Mouse (Mus musculus) stomach, embryonic 15.5 days (tissue): ENCODE data around the gene Tbc1d22a. TPM values are rescaled to one million over a fixed set of nuclear protein-coding genes. Genes with fewer than 3 reads are reported as not detected.

Experiments used
- ATAC-seq: fragments of 200-750 bp; cut with Nextera tagmentation; 2 replicates; pipeline ENCODE4 v1.8.0; 2017; ENCODE audit warnings: low read depth, moderate number of reproducible peaks, moderate TSS enrichment; ENCODE audit not compliant: insufficient read depth, low FRiP score
- H3K27ac ChIP-seq: fragments of 300-500 bp; sonication (generic); 2 replicates; pipeline ENCODE4 v1.5.1; 2015; ENCODE audit warnings: mild to moderate bottlenecking, inconsistent platforms
- H3K27me3 ChIP-seq: fragments of 300-500 bp; sonication (generic); replicated peaks from 2 replicates; pipeline ENCODE4 v1.6.1; 2015; ENCODE audit warnings: inconsistent platforms
- H3K36me3 ChIP-seq: fragments of 300-500 bp; sonication (generic); 2 replicates; pipeline ENCODE4 v1.6.1; 2015; ENCODE audit warnings: inconsistent platforms
- H3K4me1 ChIP-seq: fragments of 300-500 bp; sonication (generic); 2 replicates; pipeline ENCODE4 v1.6.1; 2015; ENCODE audit warnings: inconsistent platforms
- H3K4me2 ChIP-seq: fragments of 300-500 bp; sonication (generic); 2 replicates; pipeline ENCODE4 v1.6.1; 2015; ENCODE audit warnings: mild to moderate bottlenecking, inconsistent platforms
- H3K4me3 ChIP-seq: fragments of 300-500 bp; sonication (generic); replicated peaks from 2 replicates; pipeline ENCODE4 v1.5.1; 2015; ENCODE audit warnings: inconsistent platforms
- H3K9ac ChIP-seq: fragments of 300-500 bp; sonication (generic); 2 replicates; pipeline ENCODE4 v1.6.1; 2015; ENCODE audit warnings: inconsistent platforms
- H3K9me3 ChIP-seq: fragments of 300-500 bp; sonication (generic); 2 replicates; pipeline ENCODE4 v1.6.1; 2016; ENCODE audit warnings: inconsistent platforms
- WGBS: fragments of 180-500 bp; shearing (Covaris S2); methylation state at CpG from one replicate; pipeline ENCODE4 v1.1.7; 2015; 5-methylcytosine and 5-hydroxymethylcytosine counted together
- polyA plus RNA-seq: library from polyadenylated mRNA; unstranded; fragments of >200 nt; fragmentation: Nextera tagmentation; extraction: Ambion mirVana; gene quantifications from 2 replicates; pipeline ENCODE4 v1.2.1, GENCODE M21; 2015

The Tbc1d22a gene
- polyA plus RNA-seq, 1 experiment from 2014 or later: 10.4 TPM

- H3K36me3 ChIP-seq: no peaks in the 10 kb centered on the region
- 65% methylated on average over 4 of the region's 4 CpGs for WGBS
- H3K4me2 ChIP-seq: no peak overlapping the region
- H3K27ac ChIP-seq: no peak overlapping the region
- no peak overlapping the region for H3K9ac ChIP-seq
- H3K27me3 ChIP-seq: no peaks in the 10 kb centered on the region
- H3K9me3 ChIP-seq: no peaks in the 10 kb centered on the region
- no peaks in the 10 kb centered on the region for H3K4me1 ChIP-seq
- H3K4me3 ChIP-seq: no peak overlapping the region
- no peak for ATAC-seq
Observed at GRCm38 (mm10) chr15:86295722-86296288, 81.5 kb downstream of the Tbc1d22a start.

DNA sequence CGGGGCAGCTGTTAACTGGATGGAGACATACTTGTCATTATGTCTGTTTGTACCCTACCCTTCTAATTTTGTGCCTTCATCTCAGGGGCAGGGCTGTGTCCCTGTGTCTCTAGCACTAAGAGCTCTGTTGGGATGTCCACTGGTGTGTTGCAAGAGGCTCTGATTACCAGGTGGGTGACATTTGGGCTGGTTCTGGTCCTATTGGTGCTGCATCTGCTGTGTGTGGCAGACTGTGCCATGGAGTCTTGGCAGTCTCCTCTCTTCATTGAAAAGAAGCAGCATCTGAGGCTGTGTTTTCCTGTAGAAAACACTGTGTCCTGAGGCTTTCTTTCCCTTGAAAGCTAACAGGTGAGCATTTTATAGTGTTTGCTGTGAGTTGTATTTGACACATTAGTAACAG, 83.0 kb downstream of the Tbc1d22a start:
- Histone ChIP-seq H3K4me2 (no peak overlapping the region), H3K27me3 (no peaks in the 10 kb centered on the region), H3K4me3 (no peak overlapping the region), H3K4me1 (no peaks in the 10 kb centered on the region), H3K27ac (no peak overlapping the region), H3K9me3 (no peaks in the 10 kb centered on the region), H3K36me3 (no peaks in the 10 kb centered on the region), H3K9ac (no peak overlapping the region)
- no peak for ATAC-seq
- WGBS: 100% methylated on average over 1 of the region's 1 CpGs

- Histone ChIP-seq H3K9me3 (no peaks in the 10 kb centered on the region), H3K4me3 (no peak overlapping the region), H3K4me2 (no peak overlapping the region), H3K36me3 (no peaks in the 10 kb centered on the region), H3K27ac (no peak overlapping the region), H3K27me3 (no peaks in the 10 kb centered on the region), H3K9ac (no peak overlapping the region), H3K4me1 (no peaks in the 10 kb centered on the region)
- ATAC-seq: no peak
- 92% methylated on average over 1 of the region's 1 CpGs for WGBS
Observed at GRCm38 (mm10) chr15:86303876-86304275, 89.6 kb downstream of the Tbc1d22a start.

DNA sequence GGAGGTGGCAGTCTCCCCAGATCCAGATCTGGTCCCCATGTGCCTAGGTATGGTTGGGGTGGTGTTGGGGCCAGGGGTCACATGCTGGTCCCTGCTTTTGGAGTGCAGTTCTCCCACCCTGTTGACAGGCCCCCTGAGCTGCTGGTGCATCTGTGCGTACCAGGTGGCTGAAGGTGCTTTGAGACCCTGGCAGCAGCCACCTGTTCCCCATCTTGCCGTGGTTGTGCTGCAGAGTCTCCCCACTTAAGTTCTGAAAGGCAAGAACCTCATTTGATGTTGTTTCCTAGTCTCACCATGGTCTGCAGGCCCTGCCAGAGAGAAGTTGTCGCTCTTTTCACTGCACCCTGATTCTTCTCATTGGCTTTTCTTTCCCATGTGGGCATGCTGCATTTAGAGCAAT, 90.6 kb downstream of the Tbc1d22a start:
- Histone ChIP-seq H3K4me1 (no peaks in the 10 kb centered on the region), H3K9me3 (no peaks in the 10 kb centered on the region), H3K9ac (no peak overlapping the region), H3K27ac (no peak overlapping the region), H3K4me3 (no peak overlapping the region), H3K4me2 (no peak overlapping the region), H3K27me3 (no peaks in the 10 kb centered on the region), H3K36me3 (no peaks in the 10 kb centered on the region)
- WGBS: 83% methylated on average over 3 of the region's 3 CpGs
- ATAC-seq: no peak

DNA sequence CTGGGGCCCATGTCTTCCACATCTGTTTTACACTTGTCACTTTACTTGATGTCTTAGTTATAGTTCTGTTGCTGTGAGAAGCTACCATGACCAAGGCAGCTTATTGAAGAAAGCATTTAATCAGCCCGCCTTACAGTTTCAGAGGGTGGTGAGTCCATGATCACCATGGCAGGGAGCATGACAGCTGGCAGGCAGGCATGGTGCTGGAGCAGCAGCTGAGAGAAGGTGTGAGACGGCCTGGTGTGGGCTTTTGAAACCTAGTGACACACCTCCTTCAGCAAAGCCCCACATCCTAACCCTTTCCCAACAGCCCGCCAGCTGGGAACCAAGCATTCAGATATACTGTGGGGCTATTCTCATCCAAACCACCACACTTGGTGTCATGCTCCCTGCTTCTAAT, 91.0 kb downstream of the Tbc1d22a start:
- Histone ChIP-seq H3K27ac (no peak overlapping the region), H3K27me3 (no peaks in the 10 kb centered on the region), H3K36me3 (no peaks in the 10 kb centered on the region), H3K4me1 (no peaks in the 10 kb centered on the region), H3K4me3 (no peak overlapping the region), H3K9ac (no peak overlapping the region), H3K4me2 (no peak overlapping the region), H3K9me3 (no peaks in the 10 kb centered on the region)
- ATAC-seq: no peak
- 82% methylated on average over 3 of the region's 3 CpGs for WGBS

DNA sequence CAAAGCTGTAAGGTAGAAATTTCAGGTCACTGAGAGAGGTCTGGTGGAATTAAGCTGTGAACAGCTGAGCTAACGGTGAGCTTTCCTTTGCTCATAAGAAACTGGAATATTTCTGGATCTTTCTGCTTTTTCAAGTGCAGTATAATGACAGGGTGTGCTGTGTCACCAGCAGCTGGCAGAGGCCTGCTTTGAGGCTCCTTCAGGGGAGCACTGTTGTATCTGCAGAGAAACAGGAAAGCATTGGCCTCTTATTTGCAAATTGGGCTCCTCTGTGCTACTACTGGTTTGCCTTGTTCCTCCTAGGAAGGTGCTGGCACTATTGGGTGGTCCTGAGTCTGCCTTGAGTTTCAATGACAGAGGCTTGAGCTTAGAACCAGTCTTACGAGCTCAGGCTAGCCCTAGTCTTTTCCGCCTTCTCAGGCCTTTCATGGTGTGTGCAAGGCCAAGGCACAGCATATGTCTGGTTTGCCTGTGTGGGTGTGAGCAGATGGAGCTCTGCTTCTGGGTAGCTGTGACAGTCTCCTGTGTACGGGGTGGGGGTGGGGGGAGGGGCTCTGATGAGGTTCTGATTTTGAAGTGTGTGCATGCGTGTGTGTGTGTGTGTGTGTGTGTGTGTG, 95.1 kb downstream of the Tbc1d22a start:
- ATAC-seq: no peak
- Histone ChIP-seq H3K4me1 (no peaks in the 10 kb centered on the region), H3K27me3 (no peaks in the 10 kb centered on the region), H3K9ac (no peak overlapping the region), H3K4me3 (no peak overlapping the region), H3K9me3 (no peaks in the 10 kb centered on the region), H3K27ac (no peak overlapping the region), H3K4me2 (no peak overlapping the region), H3K36me3 (no peaks in the 10 kb centered on the region)
- WGBS: 81% methylated on average over 5 of the region's 5 CpGs

- no peak overlapping the region for H3K4me2 ChIP-seq
- H3K4me3 ChIP-seq: no peak overlapping the region
- H3K4me1 ChIP-seq: no peaks in the 10 kb centered on the region
- no peaks in the 10 kb centered on the region for H3K27me3 ChIP-seq
- ATAC-seq: no peak
- no peaks in the 10 kb centered on the region for H3K9me3 ChIP-seq
- no peak overlapping the region for H3K9ac ChIP-seq
- no peak overlapping the region for H3K27ac ChIP-seq
- WGBS: 84% methylated on average over 19 of the region's 19 CpGs
- no peaks in the 10 kb centered on the region; the same call in 1 of the 2 replicates for H3K36me3 ChIP-seq
Observed at GRCm38 (mm10) chr15:86320803-86321510, 106.7 kb downstream of the Tbc1d22a start.

- WGBS: 86% methylated on average over 4 of the region's 4 CpGs
- H3K9me3 ChIP-seq: no peaks in the 10 kb centered on the region
- no peaks in the 10 kb centered on the region for H3K4me1 ChIP-seq
- no peak overlapping the region for H3K4me2 ChIP-seq
- no peaks in the 10 kb centered on the region for H3K27me3 ChIP-seq
- H3K4me3 ChIP-seq: no peak overlapping the region
- ATAC-seq: no peak
- H3K36me3 ChIP-seq: no peaks in the 10 kb centered on the region
- H3K27ac ChIP-seq: no peak overlapping the region
- H3K9ac ChIP-seq: no peak overlapping the region
Observed at GRCm38 (mm10) chr15:86326341-86326740, 112.1 kb downstream of the Tbc1d22a start.

DNA sequence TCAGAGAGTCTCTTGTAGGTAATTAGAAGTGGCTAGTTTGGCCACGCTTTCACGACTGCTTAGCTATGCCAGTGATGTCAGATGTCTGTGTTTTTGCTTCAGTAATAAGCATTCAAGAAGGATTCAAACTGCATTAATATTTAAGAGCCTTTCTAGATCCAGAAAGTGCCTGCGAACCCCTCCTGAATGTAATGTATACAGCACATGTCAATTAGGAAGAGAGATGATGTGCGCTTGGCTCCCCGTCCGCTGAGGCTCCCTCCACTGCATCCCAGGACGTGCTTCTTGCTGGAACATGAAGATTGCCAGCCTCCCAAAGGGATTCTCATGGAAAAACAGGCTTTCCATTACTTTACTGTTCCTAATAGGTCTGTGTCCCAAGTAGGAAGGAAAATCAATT, 115.7 kb downstream of the Tbc1d22a start:
- WGBS: 49% methylated on average over 7 of the region's 7 CpGs
- no peak for ATAC-seq

DNA sequence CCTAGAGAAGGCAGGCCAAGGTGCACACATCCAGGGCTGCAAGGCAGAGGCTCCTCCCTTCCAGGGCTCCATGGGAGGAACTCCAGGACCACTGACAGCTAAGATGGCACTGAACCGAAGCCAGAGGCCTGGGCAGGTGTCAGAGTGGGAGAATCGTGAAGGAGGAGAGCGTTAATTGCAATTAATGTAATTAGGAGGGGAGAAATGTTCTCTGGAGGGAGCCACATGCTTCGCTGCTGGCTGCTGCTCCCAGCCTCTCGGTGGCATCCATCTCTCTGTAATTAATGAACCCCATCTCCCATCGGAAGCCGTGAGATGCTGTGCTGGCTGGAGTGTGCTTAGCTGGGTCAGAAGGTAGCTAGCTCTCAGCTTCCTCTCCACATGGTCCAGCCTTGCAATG, 116.2 kb downstream of the Tbc1d22a start:
- Histone ChIP-seq H3K9ac (no peak overlapping the region), H3K4me1 (no peaks in the 10 kb centered on the region), H3K9me3 (no peaks in the 10 kb centered on the region), H3K36me3 (no peaks in the 10 kb centered on the region), H3K4me3 (no peak overlapping the region), H3K27me3 (no peaks in the 10 kb centered on the region), H3K4me2 (no peak overlapping the region), H3K27ac (no peak overlapping the region)
- ATAC-seq: no peak
- 69% methylated on average over 7 of the region's 7 CpGs for WGBS

More for the DNA sequence above, 115.7 kb downstream of the Tbc1d22a start:
- Histone ChIP-seq H3K36me3 (no peaks in the 10 kb centered on the region), H3K27ac (no peak overlapping the region), H3K4me2 (no peak overlapping the region), H3K9me3 (no peaks in the 10 kb centered on the region), H3K27me3 (no peaks in the 10 kb centered on the region), H3K4me3 (no peak overlapping the region), H3K4me1 (no peaks in the 10 kb centered on the region), H3K9ac (no peak overlapping the region)

- H3K27me3 ChIP-seq: no peaks in the 10 kb centered on the region
- no peak overlapping the region for H3K9ac ChIP-seq
- H3K27ac ChIP-seq: no peak overlapping the region
- H3K4me2 ChIP-seq: no peak overlapping the region
- no peak overlapping the region for H3K4me3 ChIP-seq
- no peak for ATAC-seq
- no peaks in the 10 kb centered on the region for H3K36me3 ChIP-seq
- no peaks in the 10 kb centered on the region for H3K9me3 ChIP-seq
- no peaks in the 10 kb centered on the region for H3K4me1 ChIP-seq
- WGBS: 66% methylated on average over 8 of the region's 8 CpGs
Observed at GRCm38 (mm10) chr15:86331501-86332245, 117.4 kb downstream of the Tbc1d22a start.

GRCm38 (mm10) chr15:86333176-86333575, 118.9 kb downstream of the Tbc1d22a start:
- WGBS: 97% methylated on average over 4 of the region's 4 CpGs
- Histone ChIP-seq H3K9me3 (no peaks in the 10 kb centered on the region), H3K4me2 (no peak overlapping the region), H3K27me3 (no peaks in the 10 kb centered on the region), H3K27ac (no peak overlapping the region), H3K9ac (no peak overlapping the region), H3K36me3 (no peaks in the 10 kb centered on the region), H3K4me1 (no peaks in the 10 kb centered on the region), H3K4me3 (no peak overlapping the region)
- ATAC-seq: no peak
